Mouse (Mus musculus): ENCODE measurements around the gene Slc37a1. TPM values are rescaled to one million over a fixed set of nuclear protein-coding genes. Genes with fewer than 3 reads are reported as not detected.
A peak's percentile ranks its signal among the peaks of the same experiment; 100 is the strongest.

Gene Slc37a1
- polyA plus RNA-seq, 1 experiment from 2014 or later, result 3.2 TPM

DNA sequence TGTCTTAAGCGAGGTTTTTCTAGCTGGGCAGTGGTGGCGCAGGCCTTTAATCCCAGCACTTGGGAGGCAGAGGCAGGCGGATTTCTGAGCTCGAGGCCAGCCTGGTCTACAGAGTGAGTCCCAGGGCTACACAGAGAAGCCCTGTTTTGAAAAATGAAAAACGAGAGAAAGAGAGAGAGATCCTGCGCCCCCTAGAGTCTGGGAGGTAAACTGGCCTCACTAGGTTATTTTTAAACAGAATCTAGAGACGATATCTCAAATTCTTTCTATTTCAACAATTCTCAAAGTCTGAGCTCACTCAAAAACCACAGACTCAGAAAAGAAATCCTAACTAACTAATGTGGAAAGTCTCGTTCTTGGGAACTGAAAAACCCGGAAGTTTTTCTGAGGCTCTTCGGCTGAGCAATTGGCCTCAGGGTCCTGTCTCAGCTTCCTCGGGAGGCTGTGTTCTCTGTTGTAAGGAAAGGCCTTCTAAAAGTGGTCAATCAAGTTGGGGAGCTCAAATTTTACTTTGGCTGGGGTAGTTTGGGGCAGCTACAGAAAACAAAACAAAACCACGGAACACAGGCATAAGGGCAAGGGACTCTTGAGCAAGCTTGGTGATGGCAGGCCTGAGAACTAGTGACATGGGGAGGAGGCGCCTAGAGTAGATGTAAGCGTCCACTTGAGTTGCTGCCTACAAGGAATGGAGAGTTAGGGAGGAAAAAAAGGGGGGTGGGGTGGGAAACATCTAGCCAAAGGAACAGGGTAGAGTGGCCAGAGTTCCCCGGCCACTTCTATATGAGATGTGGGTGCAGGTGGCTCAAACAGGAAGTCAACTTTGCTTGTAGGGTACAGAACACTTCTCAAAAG is 8.0 kb downstream of the Slc37a1 start:
- Histone ChIP-seq H3K9ac (ENCODE audit: low read depth, low read length) (no peak overlapping the region), H3K4me2 (ENCODE audit: low read depth, low read length) (no peak overlapping the region), H3K27me3 (replicated peaks; ENCODE audit: control insufficient read depth, insufficient read depth, low read length) (peaks cover 28% of the 10 kb centered on the region), H3K4me3 (ENCODE audit: low read depth, low read length) (no peak overlapping the region), H3K36me3 (ENCODE audit: control insufficient read depth, insufficient read depth, low read length) (no peaks in the 10 kb centered on the region), H3K9me3 (ENCODE audit: control insufficient read depth, low read length) (no peaks in the 10 kb centered on the region), H3K4me1 (ENCODE audit: control insufficient read depth, insufficient read depth, low read length) (peaks cover 9% of the 10 kb centered on the region; the same call in 1 of the 2 replicates), H3K27ac (replicated peaks; ENCODE audit: low read depth, low read length) (no peak overlapping the region)
- no peak for ATAC-seq (ENCODE audit: low read depth)
- DNase-seq (ENCODE audit: low spot score), result no peak
- WGBS, result 79% methylated on average over 15 of the region's 15 CpGs

DNA sequence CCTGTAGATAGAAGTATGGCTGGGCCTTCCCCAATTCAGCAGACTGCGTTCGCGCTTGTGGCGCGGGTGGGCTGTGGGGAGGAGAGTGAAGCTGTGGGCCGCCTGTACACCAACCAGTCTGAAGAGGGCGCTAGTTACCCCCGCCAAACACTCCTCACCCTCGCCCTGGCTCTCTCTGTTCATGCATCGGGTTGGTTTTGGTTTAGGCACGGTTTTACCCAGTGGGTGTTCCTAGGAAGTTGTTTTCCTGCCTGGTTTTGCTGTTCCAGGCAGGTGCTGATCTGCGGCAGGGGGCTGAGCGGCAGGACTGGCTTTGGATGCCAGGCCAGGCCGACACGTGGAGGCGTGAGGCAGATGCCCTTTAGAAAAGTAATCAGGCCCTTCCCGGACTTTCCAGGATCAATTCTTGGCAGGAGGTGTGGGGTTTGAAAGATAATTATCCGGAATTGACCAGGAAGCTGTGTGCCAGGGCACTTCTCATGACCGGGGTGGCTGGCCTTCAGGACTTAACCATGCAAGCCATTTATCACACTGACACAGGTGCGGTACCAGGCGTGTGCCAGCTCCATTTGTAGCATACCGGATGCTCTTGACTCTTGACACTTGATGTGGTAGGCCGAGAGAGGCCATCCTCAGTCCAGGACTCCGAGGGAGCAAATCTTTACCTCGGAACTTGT is 8.8 kb downstream of the Slc37a1 start:
- Histone ChIP-seq H3K27me3 (replicated peaks; ENCODE audit: control insufficient read depth, insufficient read depth, low read length) (peaks cover 28% of the 10 kb centered on the region), H3K4me1 (ENCODE audit: control insufficient read depth, insufficient read depth, low read length) (peaks cover 9% of the 10 kb centered on the region; the same call in 1 of the 2 replicates), H3K4me3 (ENCODE audit: low read depth, low read length) (peak overlapping the region; percentile 59), H3K9me3 (ENCODE audit: control insufficient read depth, low read length) (no peaks in the 10 kb centered on the region), H3K36me3 (ENCODE audit: control insufficient read depth, insufficient read depth, low read length) (no peaks in the 10 kb centered on the region), H3K4me2 (ENCODE audit: low read depth, low read length) (peak overlapping the region; percentile 99), H3K27ac (replicated peaks; ENCODE audit: low read depth, low read length) (no peak overlapping the region), H3K9ac (ENCODE audit: low read depth, low read length) (peak overlapping the region; percentile 67)
- DNase-seq (ENCODE audit: low spot score) (no peak), ATAC-seq (ENCODE audit: low read depth) (0 out of 2 replicates have a peak, but pooled peaks have one; percentile 37)
- 25% methylated on average over 25 of the region's 25 CpGs for WGBS

DNA sequence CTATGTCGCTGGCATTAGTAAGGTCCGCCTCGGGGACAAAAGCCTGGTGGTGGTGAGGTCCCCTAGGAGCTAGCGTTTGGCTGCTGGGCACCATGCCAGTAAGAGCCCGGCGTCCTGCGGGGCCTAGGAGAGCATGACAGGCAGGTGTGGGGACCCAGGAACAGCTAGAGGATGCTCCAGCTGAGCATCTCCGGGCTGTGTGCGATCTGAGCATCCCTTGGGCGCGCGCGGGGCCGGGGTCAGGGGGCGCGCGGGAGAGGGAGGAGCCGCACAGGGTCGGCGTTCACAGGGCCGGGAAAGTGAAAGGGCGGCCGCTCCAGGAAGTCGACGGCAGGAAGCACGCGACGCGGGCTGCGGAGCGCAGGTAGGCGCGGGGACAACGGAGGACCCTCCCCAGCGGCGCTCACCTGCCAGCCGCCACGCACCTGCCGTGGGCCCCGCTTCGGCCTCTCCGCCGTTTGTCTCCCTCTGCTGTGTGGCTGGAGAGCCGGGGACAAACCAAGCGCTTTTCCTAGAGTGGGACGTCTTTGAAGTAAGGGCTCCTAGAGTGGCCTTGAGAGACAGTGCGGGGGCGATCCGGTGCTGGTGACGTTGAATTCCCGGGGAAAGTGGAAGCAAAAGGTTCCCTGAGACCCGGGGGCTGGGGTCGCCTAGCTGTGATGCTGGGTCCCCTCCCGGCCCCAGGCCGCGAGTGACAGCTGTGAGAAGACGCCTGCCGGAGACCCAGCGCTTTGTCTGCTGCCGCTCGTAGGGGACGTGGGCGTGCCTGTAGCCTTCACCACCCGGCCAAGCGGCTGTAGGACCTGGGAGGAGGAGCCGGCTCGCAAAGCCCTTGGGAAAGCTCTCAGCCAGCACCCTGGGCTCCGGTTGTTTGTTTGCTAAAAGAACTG is 9.5 kb downstream of the Slc37a1 start:
- ATAC-seq (ENCODE audit: low read depth), result peak; percentile 75
- peak; percentile 87 for DNase-seq (ENCODE audit: low spot score)
- Histone ChIP-seq H3K27me3 (replicated peaks; ENCODE audit: control insufficient read depth, insufficient read depth, low read length) (peaks cover 28% of the 10 kb centered on the region), H3K4me1 (ENCODE audit: control insufficient read depth, insufficient read depth, low read length) (peaks cover 9% of the 10 kb centered on the region; the same call in 1 of the 2 replicates), H3K9me3 (ENCODE audit: control insufficient read depth, low read length) (no peaks in the 10 kb centered on the region), H3K36me3 (ENCODE audit: control insufficient read depth, insufficient read depth, low read length) (no peaks in the 10 kb centered on the region), H3K27ac (replicated peaks; ENCODE audit: low read depth, low read length) (0 out of 2 replicates have a peak overlapping the region, but pooled peaks have one; percentile 15), H3K4me2 (ENCODE audit: low read depth, low read length) (peak overlapping the region; percentile 99), H3K9ac (ENCODE audit: low read depth, low read length) (peak overlapping the region; percentile 67), H3K4me3 (ENCODE audit: low read depth, low read length) (peak overlapping the region; percentile 59)
- 1% methylated on average over 20 of the region's 68 CpGs for WGBS

DNA sequence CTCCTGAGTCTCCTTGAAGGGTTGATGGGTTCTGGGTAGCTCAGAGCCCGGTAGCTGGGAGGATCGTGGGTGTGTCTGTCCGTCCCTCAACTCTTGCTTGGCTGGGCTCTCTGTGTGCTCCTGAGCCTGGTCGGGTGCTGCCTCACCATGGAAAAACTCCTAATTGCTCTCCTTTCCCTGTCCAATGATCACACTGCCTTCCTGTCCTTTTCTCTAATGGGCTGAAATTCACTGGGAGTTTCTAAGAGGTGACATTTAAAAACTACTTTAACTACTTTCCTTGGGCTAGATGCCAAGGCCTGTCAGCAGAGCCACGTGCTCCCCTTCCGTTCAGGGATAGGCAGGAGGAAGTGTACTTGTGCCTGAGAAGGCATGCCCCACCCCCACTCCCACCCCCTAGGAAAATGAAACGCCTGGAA is 10.9 kb downstream of the Slc37a1 start:
- Histone ChIP-seq H3K4me3 (ENCODE audit: low read depth, low read length) (no peak overlapping the region), H3K9ac (ENCODE audit: low read depth, low read length) (no peak overlapping the region), H3K27me3 (replicated peaks; ENCODE audit: control insufficient read depth, insufficient read depth, low read length) (peaks cover 28% of the 10 kb centered on the region), H3K4me1 (ENCODE audit: control insufficient read depth, insufficient read depth, low read length) (peaks cover 9% of the 10 kb centered on the region; the same call in 1 of the 2 replicates), H3K27ac (replicated peaks; ENCODE audit: low read depth, low read length) (no peak overlapping the region), H3K9me3 (ENCODE audit: control insufficient read depth, low read length) (no peaks in the 10 kb centered on the region), H3K36me3 (ENCODE audit: control insufficient read depth, insufficient read depth, low read length) (no peaks in the 10 kb centered on the region), H3K4me2 (ENCODE audit: low read depth, low read length) (peak overlapping the region; percentile 99)
- DNase-seq (ENCODE audit: low spot score) (peak; percentile 72), ATAC-seq (ENCODE audit: low read depth) (no peak)
- 6% methylated on average over 7 of the region's 7 CpGs for WGBS

DNA sequence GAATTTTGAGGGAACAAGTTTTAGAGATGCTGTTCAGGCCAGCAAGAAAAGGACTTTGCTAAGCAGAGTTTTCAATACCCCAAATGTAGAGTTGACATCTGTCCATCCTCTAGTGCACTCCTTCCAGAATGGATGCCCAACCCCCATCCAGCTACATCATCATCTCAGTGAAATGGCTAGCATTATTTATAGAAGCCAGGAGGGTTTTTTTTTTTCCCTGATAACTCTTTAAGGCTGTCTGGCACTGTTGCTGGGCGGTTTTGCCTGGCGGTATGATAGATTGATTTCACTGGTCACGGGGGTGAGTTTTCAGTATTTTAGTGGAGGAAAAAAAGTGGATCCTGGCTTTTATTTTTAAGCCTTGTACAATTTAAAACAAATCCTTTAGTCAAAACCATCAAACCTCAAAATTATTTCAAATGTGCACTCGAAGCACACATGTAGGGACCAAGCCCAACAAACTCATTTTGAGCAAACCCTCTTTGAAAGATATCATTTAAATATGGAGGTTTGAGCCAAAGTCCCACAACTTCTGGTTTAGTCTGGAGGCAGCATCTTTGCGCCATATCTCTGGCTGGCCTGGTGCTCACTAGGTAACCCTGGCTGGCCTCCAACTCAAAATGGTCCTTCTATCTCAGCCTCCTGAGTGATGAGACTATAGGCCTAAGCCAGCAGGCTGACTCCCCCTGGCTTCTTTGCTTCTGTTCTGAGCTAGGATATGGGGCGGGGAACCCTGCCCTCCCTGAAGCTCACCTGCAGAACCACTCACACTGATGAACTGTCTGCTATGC is 12.0 kb downstream of the Slc37a1 start:
- H3K9me3 ChIP-seq (ENCODE audit: control insufficient read depth, low read length), result no peaks in the 10 kb centered on the region
- no peak for DNase-seq (ENCODE audit: low spot score)
- no peak overlapping the region for H3K27ac ChIP-seq (replicated peaks; ENCODE audit: low read depth, low read length)
- H3K4me2 ChIP-seq (ENCODE audit: low read depth, low read length), result no peak overlapping the region
- peaks cover 28% of the 10 kb centered on the region for H3K27me3 ChIP-seq (replicated peaks; ENCODE audit: control insufficient read depth, insufficient read depth, low read length)
- no peak overlapping the region for H3K4me3 ChIP-seq (ENCODE audit: low read depth, low read length)
- H3K4me1 ChIP-seq (ENCODE audit: control insufficient read depth, insufficient read depth, low read length), result peaks cover 9% of the 10 kb centered on the region; the same call in 1 of the 2 replicates
- WGBS, result 79% methylated on average over 6 of the region's 6 CpGs
- no peak overlapping the region for H3K9ac ChIP-seq (ENCODE audit: low read depth, low read length)
- ATAC-seq (ENCODE audit: low read depth), result no peak
- no peaks in the 10 kb centered on the region for H3K36me3 ChIP-seq (ENCODE audit: control insufficient read depth, insufficient read depth, low read length)

DNA sequence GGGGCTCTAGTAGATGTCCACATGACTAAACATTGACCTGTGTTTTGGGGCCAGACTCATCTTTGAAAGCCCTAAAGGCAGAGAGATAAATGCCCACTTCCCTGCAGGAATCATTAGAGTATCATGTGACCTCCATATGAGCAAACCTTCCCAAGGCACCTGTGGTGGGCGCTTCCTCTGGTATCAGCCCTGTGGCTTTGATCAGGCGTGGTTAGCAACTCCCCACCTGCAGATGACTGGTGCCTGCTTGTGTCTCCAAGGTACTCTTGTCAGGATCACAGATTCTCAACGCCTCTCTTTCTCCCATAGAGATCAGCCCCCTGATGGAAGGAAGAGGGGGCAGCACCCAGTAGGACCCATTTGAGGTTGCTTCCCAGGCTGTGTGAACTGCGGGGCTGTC is 13.4 kb downstream of the Slc37a1 start:
- ATAC-seq (ENCODE audit: low read depth) (no peak), DNase-seq (ENCODE audit: low spot score) (no peak)
- H3K27ac ChIP-seq (replicated peaks; ENCODE audit: low read depth, low read length), result no peak overlapping the region
- no peaks in the 10 kb centered on the region for H3K9me3 ChIP-seq (ENCODE audit: control insufficient read depth, low read length)
- no peak overlapping the region for H3K9ac ChIP-seq (ENCODE audit: low read depth, low read length)
- H3K4me2 ChIP-seq (ENCODE audit: low read depth, low read length), result no peak overlapping the region
- peaks cover 26% of the 10 kb centered on the region for H3K27me3 ChIP-seq (replicated peaks; ENCODE audit: control insufficient read depth, insufficient read depth, low read length)
- H3K4me3 ChIP-seq (ENCODE audit: low read depth, low read length), result no peak overlapping the region
- WGBS, result 83% methylated on average over 4 of the region's 4 CpGs
- H3K4me1 ChIP-seq (ENCODE audit: control insufficient read depth, insufficient read depth, low read length), result peaks cover 9% of the 10 kb centered on the region; the same call in 1 of the 2 replicates
- H3K36me3 ChIP-seq (ENCODE audit: control insufficient read depth, insufficient read depth, low read length), result no peaks in the 10 kb centered on the region

DNA sequence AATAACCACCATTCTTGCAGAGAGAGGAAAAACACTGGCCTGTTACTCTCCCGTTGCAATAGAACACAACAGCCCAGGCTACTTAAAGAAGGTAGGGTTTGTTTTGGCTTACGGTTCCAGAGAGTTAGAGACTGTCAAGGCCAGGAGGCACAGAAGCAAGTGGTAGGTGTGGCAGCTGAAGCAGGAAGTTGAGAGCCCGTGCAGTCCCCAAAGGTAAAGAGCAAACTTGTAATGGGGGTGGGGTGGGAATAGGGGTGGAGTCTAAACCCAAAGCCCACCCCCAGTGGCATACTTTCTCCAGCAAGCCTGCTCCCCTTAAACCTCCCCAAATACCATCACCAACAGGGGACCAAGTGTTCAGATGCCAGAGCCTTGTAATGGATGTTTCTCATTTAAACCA is 14.1 kb downstream of the Slc37a1 start:
- no peak overlapping the region for H3K9ac ChIP-seq (ENCODE audit: low read depth, low read length)
- peaks cover 19% of the 10 kb centered on the region for H3K27me3 ChIP-seq (replicated peaks; ENCODE audit: control insufficient read depth, insufficient read depth, low read length)
- H3K27ac ChIP-seq (replicated peaks; ENCODE audit: low read depth, low read length), result no peak overlapping the region
- ATAC-seq (ENCODE audit: low read depth) (no peak), DNase-seq (ENCODE audit: low spot score) (no peak)
- peaks cover 8% of the 10 kb centered on the region; the same call in 1 of the 2 replicates for H3K4me1 ChIP-seq (ENCODE audit: control insufficient read depth, insufficient read depth, low read length)
- H3K36me3 ChIP-seq (ENCODE audit: control insufficient read depth, insufficient read depth, low read length), result no peaks in the 10 kb centered on the region
- H3K4me3 ChIP-seq (ENCODE audit: low read depth, low read length), result no peak overlapping the region
- H3K9me3 ChIP-seq (ENCODE audit: control insufficient read depth, low read length), result no peaks in the 10 kb centered on the region
- 57% methylated on average over 3 of the region's 3 CpGs for WGBS
- no peak overlapping the region for H3K4me2 ChIP-seq (ENCODE audit: low read depth, low read length)
